Mouse (Mus musculus) liver, embryonic 12.5 days (tissue): ENCODE results near the gene Pcgf6. TPM values are rescaled to one million over a fixed set of nuclear protein-coding genes. Genes with fewer than 3 reads are reported as not detected.

Source experiments
- ATAC-seq: fragments of 200-750 bp; cut with Nextera tagmentation; 2 replicates; pipeline ENCODE4 v1.8.0; 2017; ENCODE audit warnings: moderate number of reproducible peaks, mild to moderate bottlenecking, moderate library complexity
- H3K27ac ChIP-seq: fragments of 300-500 bp; sonication (generic); 2 replicates; pipeline ENCODE4 v1.5.1; 2016; ENCODE audit warnings: mild to moderate bottlenecking
- H3K27me3 ChIP-seq: fragments of 300-500 bp; sonication (generic); replicated peaks from 2 replicates; pipeline ENCODE4 v1.6.1; 2016; ENCODE audit warnings: mild to moderate bottlenecking, moderate library complexity
- H3K36me3 ChIP-seq: fragments of 300-500 bp; sonication (generic); 2 replicates; pipeline ENCODE4 v1.6.1; 2016; ENCODE audit warnings: mild to moderate bottlenecking, moderate library complexity
- H3K4me1 ChIP-seq: fragments of 300-500 bp; sonication (generic); 2 replicates; pipeline ENCODE4 v1.6.1; 2016
- H3K4me2 ChIP-seq: fragments of 300-500 bp; sonication (generic); 2 replicates; pipeline ENCODE4 v1.6.1; 2016; ENCODE audit warnings: mild to moderate bottlenecking, moderate library complexity
- H3K4me3 ChIP-seq: fragments of 300-500 bp; sonication (generic); 2 replicates; pipeline ENCODE4 v1.5.1; 2016; ENCODE audit warnings: mild to moderate bottlenecking, moderate library complexity
- H3K9ac ChIP-seq: fragments of 300-500 bp; sonication (generic); 2 replicates; pipeline ENCODE4 v1.6.1; 2016; ENCODE audit warnings: mild to moderate bottlenecking, moderate library complexity
- H3K9me3 ChIP-seq: fragments of 300-500 bp; sonication (generic); replicated peaks from 2 replicates; pipeline ENCODE4 v1.6.1; 2016; ENCODE audit warnings: mild to moderate bottlenecking, moderate library complexity
- WGBS: fragments of 180-500 bp; shearing (Covaris S2); methylation state at CpG from one replicate; pipeline ENCODE4 v1.1.7; 2016; ENCODE audit not compliant: insufficient replicate concordance; 5-methylcytosine and 5-hydroxymethylcytosine counted together
- polyA plus RNA-seq: library from polyadenylated mRNA; unstranded; fragments of >200 nt; fragmentation: Nextera tagmentation; extraction: Ambion mirVana; gene quantifications from 2 replicates; pipeline ENCODE4 v1.2.1, GENCODE M21; 2016

The Pcgf6 gene
- polyA plus RNA-seq, 1 experiment from 2014 or later: 20.0 TPM

DNA sequence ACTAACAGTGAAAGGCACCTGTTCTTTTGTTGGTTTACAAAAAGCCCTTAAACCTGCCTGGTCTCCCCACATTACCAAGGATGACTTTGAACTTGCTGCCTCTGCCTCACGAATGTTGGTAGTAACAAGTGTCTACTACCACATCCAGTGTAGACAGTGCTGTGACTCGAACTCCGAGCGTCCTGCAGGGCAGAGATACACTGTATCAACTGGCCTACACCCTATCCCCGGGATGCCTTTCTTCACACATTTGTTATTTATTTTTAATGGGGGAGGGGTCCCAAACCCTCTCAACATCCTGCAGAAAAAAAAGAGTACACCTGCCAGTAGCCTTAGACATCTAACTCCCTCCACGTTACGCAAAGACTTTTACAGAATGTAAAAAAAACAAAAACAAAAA lies 866 bp downstream of the Pcgf6 start:
- no peak for ATAC-seq
- peak overlapping the region; percentile 90 for H3K27ac ChIP-seq
- H3K4me2 ChIP-seq: peak overlapping the region; percentile 98
- no peaks in the 10 kb centered on the region for H3K27me3 ChIP-seq
- peak overlapping the region; percentile 90 for H3K4me3 ChIP-seq
- no peaks in the 10 kb centered on the region for H3K9me3 ChIP-seq
- H3K36me3 ChIP-seq: peaks cover 32% of the 10 kb centered on the region
- peak overlapping the region; percentile 89 for H3K9ac ChIP-seq
- H3K4me1 ChIP-seq: peaks cover 24% of the 10 kb centered on the region
- 4% methylated on average over 7 of the region's 7 CpGs for WGBS

DNA sequence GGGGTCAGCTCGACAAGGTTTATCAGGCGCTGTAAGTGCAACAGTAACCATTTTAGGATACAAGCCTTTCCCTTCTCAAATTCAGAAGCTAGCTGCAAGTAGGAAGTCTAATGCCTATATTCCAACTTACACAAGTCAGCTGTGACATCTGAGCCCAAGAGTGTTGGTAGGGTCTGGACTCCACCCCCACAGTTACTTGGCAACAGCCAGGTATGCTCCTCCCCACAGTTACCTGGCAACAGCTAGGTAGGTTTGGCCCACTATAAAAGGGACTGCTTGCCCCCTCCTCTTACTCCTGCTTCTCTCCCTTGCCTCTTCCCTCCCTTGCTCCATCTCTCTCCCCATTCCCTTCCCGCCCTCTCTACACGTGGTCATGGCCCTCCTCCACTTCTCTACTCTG lies 1.6 kb downstream of the Pcgf6 start:
- H3K36me3 ChIP-seq: peaks cover 36% of the 10 kb centered on the region
- ATAC-seq: no peak
- H3K9ac ChIP-seq: peak overlapping the region; percentile 89; the same call in 1 of the 2 replicates
- H3K4me1 ChIP-seq: peaks cover 24% of the 10 kb centered on the region
- H3K27ac ChIP-seq: no peak overlapping the region
- H3K9me3 ChIP-seq: no peaks in the 10 kb centered on the region
- peak overlapping the region; percentile 90; the same call in 1 of the 2 replicates for H3K4me3 ChIP-seq
- H3K4me2 ChIP-seq: peak overlapping the region; percentile 98
- 61% methylated on average over 4 of the region's 4 CpGs for WGBS
- no peaks in the 10 kb centered on the region for H3K27me3 ChIP-seq

DNA sequence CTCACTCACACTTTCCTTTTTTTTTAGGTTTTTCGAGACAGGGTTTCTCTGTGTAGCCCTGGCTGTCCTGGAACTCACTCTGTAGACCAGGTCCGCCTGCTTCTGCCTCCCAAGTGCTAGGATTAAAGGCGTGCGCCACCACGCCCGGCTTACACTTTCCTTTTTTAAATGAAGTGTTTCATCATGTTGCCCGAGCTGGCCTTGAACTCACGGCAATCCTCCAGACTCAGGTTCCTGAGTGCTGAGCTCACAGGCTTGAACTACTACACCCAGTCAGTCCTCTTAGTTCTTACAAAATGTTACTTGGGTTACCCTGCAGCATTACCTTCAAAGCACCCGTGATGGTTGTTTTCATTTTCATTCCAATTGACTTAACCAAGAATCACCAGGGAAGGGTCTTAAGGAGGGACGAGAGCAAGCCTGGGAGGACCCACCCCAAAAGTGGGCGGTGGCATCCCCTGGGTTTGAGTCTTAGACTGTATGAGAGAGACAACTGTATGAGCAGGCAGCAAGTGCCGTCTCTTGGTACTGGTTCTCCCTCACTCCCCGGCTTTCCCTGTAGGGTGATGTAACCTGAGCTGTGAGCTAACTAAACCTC lies 3.4 kb downstream of the Pcgf6 start:
- Histone ChIP-seq H3K9me3 (no peaks in the 10 kb centered on the region), H3K4me3 (no peak overlapping the region), H3K27me3 (no peaks in the 10 kb centered on the region), H3K9ac (no peak overlapping the region), H3K27ac (no peak overlapping the region), H3K4me1 (peaks cover 20% of the 10 kb centered on the region), H3K36me3 (peaks cover 43% of the 10 kb centered on the region), H3K4me2 (no peak overlapping the region)
- no peak for ATAC-seq
- WGBS: 78% methylated on average over 13 of the region's 13 CpGs

- Histone ChIP-seq H3K9me3 (no peaks in the 10 kb centered on the region), H3K9ac (no peak overlapping the region), H3K4me2 (no peak overlapping the region), H3K36me3 (peaks cover 50% of the 10 kb centered on the region), H3K27me3 (no peaks in the 10 kb centered on the region), H3K4me1 (peaks cover 20% of the 10 kb centered on the region), H3K4me3 (no peak overlapping the region), H3K27ac (no peak overlapping the region)
- ATAC-seq: no peak
- WGBS: 77% methylated on average over 1 of the region's 1 CpGs
These were observed 4.4 kb downstream of the Pcgf6 start for GRCm38 (mm10) chr19:47046343-47046742.

DNA sequence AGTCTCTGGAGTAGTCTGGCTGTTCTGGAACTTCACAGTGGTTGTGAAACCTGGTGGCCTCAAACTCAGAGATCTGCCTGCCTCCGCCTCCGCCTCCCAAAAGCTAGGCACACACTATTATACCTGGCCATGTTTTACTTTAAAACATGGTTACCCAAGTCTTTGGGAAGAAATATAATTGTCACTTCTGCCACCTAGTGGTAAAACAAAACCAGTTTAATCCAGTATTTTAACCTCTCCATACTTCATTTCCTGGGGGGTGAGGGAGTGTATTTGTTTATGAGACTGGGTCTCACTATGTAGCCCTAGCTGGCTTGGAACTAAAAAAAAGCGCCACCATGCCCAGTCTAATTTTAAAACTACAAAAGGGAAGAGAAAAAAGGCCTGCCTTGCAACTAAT lies 7.1 kb downstream of the Pcgf6 start:
- H3K27me3 ChIP-seq: no peaks in the 10 kb centered on the region
- H3K4me1 ChIP-seq: no peaks in the 10 kb centered on the region
- WGBS: 67% methylated on average over 3 of the region's 3 CpGs
- no peaks in the 10 kb centered on the region for H3K9me3 ChIP-seq
- no peak for ATAC-seq
- no peak overlapping the region for H3K4me3 ChIP-seq
- H3K27ac ChIP-seq: no peak overlapping the region
- H3K4me2 ChIP-seq: no peak overlapping the region
- no peak overlapping the region for H3K9ac ChIP-seq
- peaks cover 75% of the 10 kb centered on the region for H3K36me3 ChIP-seq

GRCm38 (mm10) chr19:47040720-47041473 lies 9.8 kb downstream of the Pcgf6 start:
- Histone ChIP-seq H3K27ac (no peak overlapping the region), H3K27me3 (no peaks in the 10 kb centered on the region), H3K9me3 (no peaks in the 10 kb centered on the region), H3K4me2 (no peak overlapping the region), H3K9ac (no peak overlapping the region), H3K4me3 (no peak overlapping the region), H3K4me1 (no peaks in the 10 kb centered on the region), H3K36me3 (peaks cover 75% of the 10 kb centered on the region)
- no peak for ATAC-seq
- WGBS: 82% methylated on average over 3 of the region's 3 CpGs

DNA sequence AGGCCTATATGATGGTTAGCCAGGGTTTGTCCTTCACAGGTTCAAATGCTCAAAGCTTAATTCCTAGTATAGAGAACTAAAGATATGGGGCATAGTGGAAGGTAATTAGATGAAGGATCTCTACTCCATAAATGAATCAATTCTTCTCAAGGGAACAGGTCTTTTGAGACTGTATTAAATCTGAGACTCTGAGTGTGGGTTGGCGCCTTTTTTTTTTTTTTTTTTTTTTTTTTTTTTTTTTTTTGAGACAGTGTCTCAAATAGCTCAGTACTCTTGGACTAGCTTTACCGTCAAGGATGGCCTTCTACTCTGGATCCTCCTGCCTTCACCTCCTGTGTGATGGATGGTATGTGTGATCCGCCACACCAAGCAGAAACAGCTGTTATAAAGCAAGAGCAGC lies 14.1 kb downstream of the Pcgf6 start:
- H3K27ac ChIP-seq: no peak overlapping the region
- H3K9ac ChIP-seq: no peak overlapping the region
- ATAC-seq: no peak
- H3K27me3 ChIP-seq: no peaks in the 10 kb centered on the region
- no peaks in the 10 kb centered on the region for H3K9me3 ChIP-seq
- no peak overlapping the region for H3K4me2 ChIP-seq
- H3K4me3 ChIP-seq: no peak overlapping the region
- H3K36me3 ChIP-seq: peaks cover 82% of the 10 kb centered on the region
- H3K4me1 ChIP-seq: no peaks in the 10 kb centered on the region
- WGBS: 74% methylated on average over 3 of the region's 3 CpGs

DNA sequence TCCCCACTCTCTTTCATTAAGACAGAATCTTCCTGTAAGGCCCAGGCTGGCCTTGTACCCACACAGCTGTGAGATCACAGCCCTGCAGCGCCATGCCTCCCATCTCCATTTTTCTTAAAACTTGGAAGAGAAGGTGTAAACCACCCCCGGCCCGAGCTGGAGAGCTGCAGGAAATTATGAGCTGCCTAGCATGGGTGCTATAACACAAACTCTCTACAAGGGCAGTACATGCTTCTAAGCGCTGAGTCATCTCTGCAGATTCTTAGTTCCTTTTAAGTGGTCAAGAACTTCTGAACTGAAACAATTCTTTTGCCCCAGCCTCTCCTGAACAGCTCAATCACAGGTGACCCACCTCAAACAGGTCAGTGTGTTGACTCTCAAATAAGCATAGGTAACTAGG lies 15.8 kb downstream of the Pcgf6 start:
- peaks cover 67% of the 10 kb centered on the region for H3K36me3 ChIP-seq
- no peak overlapping the region for H3K9ac ChIP-seq
- no peak for ATAC-seq
- no peaks in the 10 kb centered on the region for H3K9me3 ChIP-seq
- no peaks in the 10 kb centered on the region for H3K4me1 ChIP-seq
- no peak overlapping the region for H3K4me2 ChIP-seq
- H3K4me3 ChIP-seq: no peak overlapping the region
- no peaks in the 10 kb centered on the region for H3K27me3 ChIP-seq
- H3K27ac ChIP-seq: no peak overlapping the region
- WGBS: 75% methylated on average over 4 of the region's 4 CpGs

- ATAC-seq: no peak
- Histone ChIP-seq H3K27me3 (no peaks in the 10 kb centered on the region), H3K27ac (no peak overlapping the region), H3K36me3 (peaks cover 38% of the 10 kb centered on the region), H3K4me1 (no peaks in the 10 kb centered on the region), H3K4me2 (no peak overlapping the region), H3K9ac (no peak overlapping the region), H3K9me3 (no peaks in the 10 kb centered on the region), H3K4me3 (no peak overlapping the region)
- WGBS: 82% methylated on average over 6 of the region's 6 CpGs
These were observed 18.9 kb downstream of the Pcgf6 start for GRCm38 (mm10) chr19:47031770-47032169.

DNA sequence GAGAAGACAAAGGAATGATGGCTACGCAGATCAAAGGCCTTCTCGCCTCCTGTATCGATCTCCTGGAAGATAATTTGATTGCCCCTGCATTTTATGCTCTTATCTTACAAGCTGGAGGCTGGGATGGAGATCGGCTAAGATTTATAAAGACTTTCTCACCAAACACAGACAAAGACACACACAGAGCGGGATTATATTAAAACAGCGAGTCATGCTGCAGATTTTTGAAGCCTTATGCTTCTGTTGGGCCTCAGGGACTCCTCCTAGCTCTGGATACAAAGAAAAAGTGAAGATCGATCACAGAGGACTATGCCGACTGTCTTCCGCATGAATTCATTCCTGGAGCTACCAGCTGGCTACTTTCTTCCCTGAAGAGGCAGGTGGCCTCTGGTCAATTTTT lies 20.9 kb downstream of the Pcgf6 start:
- H3K9me3 ChIP-seq: no peaks in the 10 kb centered on the region
- no peak for ATAC-seq
- no peak overlapping the region for H3K4me3 ChIP-seq
- H3K4me1 ChIP-seq: no peaks in the 10 kb centered on the region
- H3K36me3 ChIP-seq: peaks cover 21% of the 10 kb centered on the region
- H3K27ac ChIP-seq: no peak overlapping the region
- no peak overlapping the region for H3K9ac ChIP-seq
- no peak overlapping the region for H3K4me2 ChIP-seq
- WGBS: 78% methylated on average over 9 of the region's 9 CpGs
- H3K27me3 ChIP-seq: no peaks in the 10 kb centered on the region

GRCm38 (mm10) chr19:47026513-47026912 lies 24.2 kb downstream of the Pcgf6 start:
- Histone ChIP-seq H3K4me3 (no peak overlapping the region), H3K27me3 (peaks cover 23% of the 10 kb centered on the region), H3K27ac (no peak overlapping the region), H3K4me1 (no peaks in the 10 kb centered on the region), H3K9ac (no peak overlapping the region), H3K9me3 (no peaks in the 10 kb centered on the region), H3K36me3 (no peaks in the 10 kb centered on the region), H3K4me2 (no peak overlapping the region)
- ATAC-seq: no peak
- 78% methylated on average over 4 of the region's 4 CpGs for WGBS

DNA sequence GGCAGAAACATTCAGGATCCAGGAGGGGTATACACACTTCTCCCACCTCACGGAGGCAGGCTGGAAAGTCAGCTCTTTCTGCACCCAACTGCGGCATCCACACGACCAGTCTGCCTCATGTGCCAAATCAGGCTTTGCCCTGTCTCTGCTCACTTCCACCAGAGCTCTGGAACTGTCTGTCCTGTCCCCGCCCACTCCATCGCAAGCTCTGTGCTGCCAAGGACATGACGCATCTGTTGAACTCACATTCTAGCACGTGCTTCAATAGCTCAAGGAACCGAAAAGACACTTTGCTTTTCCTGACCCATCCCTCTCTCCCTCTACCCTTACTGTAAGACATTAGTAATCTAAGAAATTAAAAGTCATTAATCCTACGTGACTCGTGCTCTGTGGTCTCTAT lies 25.8 kb downstream of the Pcgf6 start:
- H3K4me1 ChIP-seq: no peaks in the 10 kb centered on the region
- peaks cover 31% of the 10 kb centered on the region for H3K27me3 ChIP-seq
- no peak overlapping the region for H3K4me3 ChIP-seq
- no peaks in the 10 kb centered on the region for H3K36me3 ChIP-seq
- no peak overlapping the region for H3K4me2 ChIP-seq
- 70% methylated on average over 10 of the region's 10 CpGs for WGBS
- no peak overlapping the region for H3K27ac ChIP-seq
- ATAC-seq: no peak
- H3K9ac ChIP-seq: no peak overlapping the region
- no peaks in the 10 kb centered on the region for H3K9me3 ChIP-seq
